8 mouse cellular contexts compared by ENCODE assay signal in the genomic region with DNA sequence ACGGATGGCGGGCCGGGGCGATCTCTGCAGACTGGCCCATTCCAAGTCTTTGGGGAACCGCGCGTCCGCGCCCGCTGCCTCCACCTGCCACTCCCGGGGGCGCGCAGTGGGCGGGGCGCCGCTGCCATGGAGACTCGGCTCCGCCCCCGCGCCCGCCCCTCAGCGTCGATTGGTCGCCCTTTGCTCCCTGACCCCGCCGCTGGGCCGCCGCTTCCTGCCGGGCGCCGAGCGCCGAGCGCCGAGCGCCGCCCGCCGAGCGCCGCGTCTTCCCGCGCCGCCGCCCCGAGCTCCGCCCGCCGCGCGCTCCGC. TPM values are rescaled to one million over a fixed set of nuclear protein-coding genes. Genes with fewer than 3 reads are reported as not detected.
DNase-seq lines count a peak whose midpoint lies in the region; ATAC-seq and TF ChIP-seq lines count a peak whose summit lies in the region.

A gene (plus strand): TSS at position 216 of the 309 bp plus-strand sequence.

- TF ChIP-seq CTCF in E14TG2a.4 (conservative IDR thresholded peaks at IDR 0.05; ENCODE audit: low read length), result no peak

- under 1% methylated on average over 30 of the region's 53 CpGs for WGBS in forebrain, embryonic 14.5 days
- 7% methylated on average over 44 of the region's 53 CpGs for WGBS in large intestine, adult 2 months
- under 1% methylated on average over 32 of the region's 53 CpGs for WGBS in liver, embryonic 16.5 days (ENCODE audit: insufficient replicate concordance)
- under 1% methylated on average over 38 of the region's 53 CpGs for WGBS in neural tube, embryonic 13.5 days

- H3K9me3 ChIP-seq in E14TG2a.4 (ENCODE audit: low read length), result no peaks in the 10 kb centered on the region
- H3K9me3 ChIP-seq in forebrain, embryonic 14.5 days (replicated peaks; ENCODE audit: control insufficient read depth, low read length), result no peaks in the 10 kb centered on the region
- no peaks in the 10 kb centered on the region for H3K9me3 ChIP-seq in liver, embryonic 16.5 days (replicated peaks; ENCODE audit: control insufficient read depth, low read length)
- H3K9me3 ChIP-seq in neural tube, embryonic 13.5 days, result no peaks in the 10 kb centered on the region

- peak within 1 kb of the TSS; percentile 97 for H3K4me2 ChIP-seq in forebrain, embryonic 14.5 days (ENCODE audit: low read length)
- H3K4me2 ChIP-seq in liver, embryonic 16.5 days (ENCODE audit: low read depth, low read length), result peak within 1 kb of the TSS; percentile 84
- peak within 1 kb of the TSS; percentile 96 for H3K4me2 ChIP-seq in neural tube, embryonic 13.5 days

- peak within 1 kb of the TSS; percentile 90 for H3K9ac ChIP-seq in forebrain, embryonic 14.5 days (ENCODE audit: low read length)
- H3K9ac ChIP-seq in liver, embryonic 16.5 days (ENCODE audit: low read depth, low read length), result peak within 1 kb of the TSS; percentile 73
- H3K9ac ChIP-seq in neural tube, embryonic 13.5 days, result peak within 1 kb of the TSS; percentile 94

- H3K27ac ChIP-seq in forebrain, embryonic 14.5 days (ENCODE audit: low read depth, low read length), result peak within 1 kb of the TSS; percentile 63; the same call in 1 of the 2 replicates
- peak within 1 kb of the TSS; percentile 58 for H3K27ac ChIP-seq in liver, embryonic 16.5 days (ENCODE audit: low read length)
- H3K27ac ChIP-seq in neural tube, embryonic 13.5 days (replicated peaks), result peak within 1 kb of the TSS; percentile 80

- intact Hi-C loops in heart, postnatal 10 days (cut with DNase I), result loop anchor here (2.0 to 5.0 kb wide), 2 partner anchors 116 to 179 kb away; no protein-coding TSS in a partner anchor

- peaks cover 56% of the 10 kb centered on the region for H3K4me1 ChIP-seq in E14TG2a.4 (replicated peaks; ENCODE audit: low read depth, low read length)
- peaks cover 14% of the 10 kb centered on the region for H3K4me1 ChIP-seq in forebrain, embryonic 14.5 days (ENCODE audit: control insufficient read depth, insufficient read depth, low read length)
- H3K4me1 ChIP-seq in liver, embryonic 16.5 days (ENCODE audit: control insufficient read depth, low read depth, low read length), result peaks cover 9% of the 10 kb centered on the region
- H3K4me1 ChIP-seq in neural tube, embryonic 13.5 days (replicated peaks), result peaks cover 45% of the 10 kb centered on the region

- peak; percentile 86 for ATAC-seq in forebrain, embryonic 14.5 days
- ATAC-seq in liver, embryonic 16.5 days (ENCODE audit: low read depth), result peak; percentile 89
- ATAC-seq in neural tube, embryonic 13.5 days (ENCODE audit: low read depth), result peak; percentile 72

- DNase-seq in c-Kit-positive CD71-positive TER-119-negative erythroid progenitor cells, embryonic 14.5 days (ENCODE audit: low read depth), result peak; percentile 63
- peak; percentile 92 for DNase-seq in forebrain, embryonic 14.5 days (ENCODE audit: low spot score)
- peak; percentile 88 to 90 for DNase-seq in heart, postnatal 10 days
- peak; percentile 25 for DNase-seq in large intestine, adult 2 months (ENCODE audit: low read depth, low spot score)
- peak; percentile 69 for DNase-seq in telencephalon, adult 2 months (ENCODE audit: low read depth, low spot score)

- peak within 1 kb of the TSS; percentile 92 for H3K4me3 ChIP-seq in E14TG2a.4 (replicated peaks; ENCODE audit: low read length)
- H3K4me3 ChIP-seq in forebrain, embryonic 14.5 days (ENCODE audit: low read depth, low read length), result peak within 1 kb of the TSS; percentile 96
- peak within 1 kb of the TSS; percentile 76 for H3K4me3 ChIP-seq in liver, embryonic 16.5 days (ENCODE audit: low read depth, low read length)
- H3K4me3 ChIP-seq in neural tube, embryonic 13.5 days, result peak within 1 kb of the TSS; percentile 91

- H3K36me3 ChIP-seq in E14TG2a.4 (ENCODE audit: insufficient read depth, low read length), result peaks cover 3% of the 10 kb centered on the region; the same call in 1 of the 2 replicates
- no peaks in the 10 kb centered on the region for H3K36me3 ChIP-seq in forebrain, embryonic 14.5 days (ENCODE audit: control insufficient read depth, insufficient read depth, low read length)
- H3K36me3 ChIP-seq in liver, embryonic 16.5 days (ENCODE audit: control insufficient read depth, insufficient read depth), result no peaks in the 10 kb centered on the region
- no peaks in the 10 kb centered on the region for H3K36me3 ChIP-seq in neural tube, embryonic 13.5 days

- peaks cover 23% of the 10 kb centered on the region for H3K27me3 ChIP-seq in E14TG2a.4 (ENCODE audit: insufficient read depth, low read length)
- no peaks in the 10 kb centered on the region for H3K27me3 ChIP-seq in forebrain, embryonic 14.5 days (replicated peaks; ENCODE audit: control insufficient read depth, insufficient read depth, low read length)
- H3K27me3 ChIP-seq in liver, embryonic 16.5 days (ENCODE audit: control insufficient read depth, insufficient read depth, low read depth, low read length), result peaks cover 6% of the 10 kb centered on the region; the same call in 1 of the 2 replicates
- no peaks in the 10 kb centered on the region; the same call in 1 of the 2 replicates for H3K27me3 ChIP-seq in neural tube, embryonic 13.5 days

RNA-seq across cellular contexts. Expression of the gene that starts here (rescaled TPM):
- polyA plus RNA-seq in forebrain, embryonic 14.5 days (2014; fragmentation: Nextera tagmentation; extraction: Ambion mirVana), result 44.3 and 49.9 TPM in 2 replicates
- total RNA-seq in heart, postnatal 10 days (2021), result 10 to 100 TPM; 45.6 to 51.4 TPM
- 3.6 and 10.3 TPM in 2 replicates for polyA plus RNA-seq in large intestine, adult 2 months (2012; rRNA removed)
- polyA plus RNA-seq in liver, embryonic 16.5 days (2015; fragmentation: Nextera tagmentation; extraction: Ambion mirVana), result 12.3 and 13.3 TPM in 2 replicates
- polyA plus RNA-seq in neural tube, embryonic 13.5 days (2015; fragmentation: Nextera tagmentation; extraction: Ambion mirVana), result 61.4 and 64.5 TPM in 2 replicates

Comparison
In these comparisons a context has a peak if more than half of its experiments do, and no peak if none do; other contexts are left out.
1. Peak in every context shown above with its lines: DNase-seq, ATAC-seq, H3K4me3 ChIP-seq and H3K27ac ChIP-seq.
2. DNase-seq: peak in every context shown above with its lines; median percentile 92 in forebrain, embryonic 14.5 days; 89 in heart, postnatal 10 days; 69 in telencephalon, adult 2 months; 63 in c-Kit-positive CD71-positive TER-119-negative erythroid progenitor cells, embryonic 14.5 days; 25 in large intestine, adult 2 months.